Mouse (Mus musculus): ENCODE results near the gene Prkar1b. TPM values are rescaled to one million over a fixed set of nuclear protein-coding genes. Genes with fewer than 3 reads are reported as not detected.

Prkar1b gene
- polyA plus RNA-seq (2014; fragmentation: Illumina TruSeq; extraction: RNeasy Lipid Tissue Mini Kit (QIAGEN cat#74804); ENCODE audit: low read depth, low replicate concordance): 2.8 TPM

GRCm38 (mm10) chr5:139149681-139150602, at the start of gene Prkar1b, which contains the start of gene Dnaaf5:
Gene Prkar1b (minus strand): TSS chr5:139150001.
Gene Dnaaf5 (plus strand): TSS chr5:139150223.

GRCm38 (mm10) chr5:138997171-138997788, 152.5 kb downstream of the Prkar1b start, which contains the start of gene Pdgfa:
Gene Pdgfa (minus strand): TSS chr5:138997370.

Other genes with a start within 250 kb of the Prkar1b start
- gene Pdgfa, start 152.6 kb downstream of the Prkar1b start, polyA plus RNA-seq (2014; fragmentation: Illumina TruSeq; extraction: RNeasy Lipid Tissue Mini Kit (QIAGEN cat#74804); ENCODE audit: low read depth, low replicate concordance): 10.7 TPM
- gene Dnaaf5, start 222 bp upstream of the Prkar1b start, polyA plus RNA-seq (2014; fragmentation: Illumina TruSeq; extraction: RNeasy Lipid Tissue Mini Kit (QIAGEN cat#74804); ENCODE audit: low read depth, low replicate concordance): 4.6 TPM
- gene Sun1, start 50.6 kb upstream of the Prkar1b start, polyA plus RNA-seq (2014; fragmentation: Illumina TruSeq; extraction: RNeasy Lipid Tissue Mini Kit (QIAGEN cat#74804); ENCODE audit: low read depth, low replicate concordance): 11.6 TPM
- 5.6 TPM for gene Get4, start 102.3 kb upstream of the Prkar1b start, polyA plus RNA-seq (2014; fragmentation: Illumina TruSeq; extraction: RNeasy Lipid Tissue Mini Kit (QIAGEN cat#74804); ENCODE audit: low read depth, low replicate concordance)
- gene Adap1, start 175.6 kb upstream of the Prkar1b start, polyA plus RNA-seq (2014; fragmentation: Illumina TruSeq; extraction: RNeasy Lipid Tissue Mini Kit (QIAGEN cat#74804); ENCODE audit: low read depth, low replicate concordance): not detected
- 18.6 TPM for gene Cox19, start 201.4 kb upstream of the Prkar1b start, polyA plus RNA-seq (2014; fragmentation: Illumina TruSeq; extraction: RNeasy Lipid Tissue Mini Kit (QIAGEN cat#74804); ENCODE audit: low read depth, low replicate concordance)
- gene Cyp2w1, start 202.6 kb upstream of the Prkar1b start, polyA plus RNA-seq (2014; fragmentation: Illumina TruSeq; extraction: RNeasy Lipid Tissue Mini Kit (QIAGEN cat#74804); ENCODE audit: low read depth, low replicate concordance): not detected
- 8.6 TPM for gene Gpr146, start 227.7 kb upstream of the Prkar1b start, polyA plus RNA-seq (2014; fragmentation: Illumina TruSeq; extraction: RNeasy Lipid Tissue Mini Kit (QIAGEN cat#74804); ENCODE audit: low read depth, low replicate concordance)

Data from kidney, adult 10 weeks (tissue).